Mouse (Mus musculus) neural tube, embryonic 11.5 days (tissue): ENCODE measurements around the gene Ttyh3. TPM values are rescaled to one million over a fixed set of nuclear protein-coding genes. Genes with fewer than 3 reads are reported as not detected.

Experiments
- ATAC-seq: fragments of 200-750 bp; cut with Nextera tagmentation; 2 replicates; pipeline ENCODE4 v1.8.0; 2017; ENCODE audit warnings: moderate number of reproducible peaks, mild to moderate bottlenecking, moderate TSS enrichment, moderate library complexity; ENCODE audit not compliant: insufficient read depth, low FRiP score, low TSS enrichment
- DNase-seq: peaks from one replicate; pipeline ENCODE4 v3.0.0-alpha.2; 2015; ENCODE audit warnings: low spot score
- H3K27ac ChIP-seq: fragments of 300-500 bp; sonication (generic); 2 replicates; pipeline ENCODE4 v1.5.1; 2014; ENCODE audit warnings: low read depth, mild to moderate bottlenecking, low read length
- H3K27me3 ChIP-seq: fragments of 300-500 bp; sonication (generic); 2 replicates; pipeline ENCODE4 v1.6.1; 2014; ENCODE audit warnings: mild to moderate bottlenecking, low read length, mixed read lengths; ENCODE audit not compliant: control insufficient read depth, insufficient read depth
- H3K36me3 ChIP-seq: fragments of 300-500 bp; sonication (generic); 2 replicates; pipeline ENCODE4 v1.6.1; 2014; ENCODE audit warnings: mild to moderate bottlenecking, low read length, moderate library complexity, mixed read lengths; ENCODE audit not compliant: control insufficient read depth, insufficient read depth
- H3K4me1 ChIP-seq: fragments of 300-500 bp; sonication (generic); 2 replicates; pipeline ENCODE4 v1.6.1; 2014; ENCODE audit warnings: low read length, mixed read lengths; ENCODE audit not compliant: control insufficient read depth, insufficient read depth
- H3K4me2 ChIP-seq: fragments of 300-500 bp; sonication (generic); 2 replicates; pipeline ENCODE4 v1.6.1; 2014; ENCODE audit warnings: low read depth, mild to moderate bottlenecking, moderate library complexity
- H3K4me3 ChIP-seq: fragments of 300-500 bp; sonication (generic); 2 replicates; pipeline ENCODE4 v1.5.1; 2014; ENCODE audit warnings: low read depth, low read length
- H3K9ac ChIP-seq: fragments of 300-500 bp; sonication (generic); 2 replicates; pipeline ENCODE4 v1.6.1; 2014; ENCODE audit warnings: mild to moderate bottlenecking, low read length
- H3K9me3 ChIP-seq: fragments of 300-500 bp; sonication (generic); 2 replicates; pipeline ENCODE4 v1.6.1; 2016; ENCODE audit warnings: low read length; ENCODE audit not compliant: control insufficient read depth
- WGBS: fragments of 180-500 bp; shearing (Covaris S2); extraction: QIAGEN DNeasy Blood & Tissue Kit; methylation state at CpG from one replicate; pipeline ENCODE4 v1.1.7; 2014; 5-methylcytosine and 5-hydroxymethylcytosine counted together
- polyA plus RNA-seq: library from polyadenylated mRNA; unstranded; fragments of >200 nt; fragmentation: Nextera tagmentation; extraction: Ambion mirVana; gene quantifications from 2 replicates; pipeline ENCODE4 v1.2.1, GENCODE M21; 2014

Ttyh3 gene
- polyA plus RNA-seq, 1 experiment from 2014 or later: 61.0 TPM

DNA sequence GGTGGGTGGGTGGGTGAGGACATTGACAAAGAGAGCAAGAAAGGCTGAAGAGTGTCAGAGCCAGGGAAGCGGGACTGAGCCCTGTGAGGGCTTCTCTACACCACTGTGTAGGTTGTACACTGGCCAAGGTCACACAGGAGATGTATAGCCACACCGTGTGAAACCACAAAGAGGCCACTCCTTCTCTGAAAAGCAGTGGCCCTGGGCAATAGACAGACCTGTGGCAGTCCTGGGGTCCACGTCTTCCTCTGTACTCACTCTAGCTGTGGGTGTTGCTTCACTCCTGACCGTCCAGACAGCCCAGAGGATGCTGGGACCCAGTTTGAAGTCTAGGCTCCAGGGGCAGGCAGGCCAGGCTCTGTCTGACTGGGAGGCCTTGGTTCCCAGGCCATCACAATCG, 54.0 kb downstream of the Ttyh3 start:
- 0 out of 2 replicates have a peak, but pooled peaks cover 2% of the 10 kb centered on the region for H3K4me1 ChIP-seq
- no peaks in the 10 kb centered on the region for H3K27me3 ChIP-seq
- DNase-seq: no peak
- H3K4me2 ChIP-seq: no peak overlapping the region
- no peak overlapping the region for H3K4me3 ChIP-seq
- no peaks in the 10 kb centered on the region for H3K36me3 ChIP-seq
- H3K9me3 ChIP-seq: no peaks in the 10 kb centered on the region
- H3K27ac ChIP-seq: no peak overlapping the region; the same call in 1 of the 2 replicates
- no peak for ATAC-seq
- WGBS: 71% methylated on average over 5 of the region's 5 CpGs
- no peak overlapping the region for H3K9ac ChIP-seq

GRCm38 (mm10) chr5:140589082-140589774, 59.6 kb downstream of the Ttyh3 start:
- Histone ChIP-seq H3K4me2 (no peak overlapping the region), H3K9ac (no peak overlapping the region), H3K9me3 (no peaks in the 10 kb centered on the region), H3K4me1 (peaks cover 2% of the 10 kb centered on the region), H3K4me3 (no peak overlapping the region), H3K27me3 (no peaks in the 10 kb centered on the region), H3K27ac (no peak overlapping the region), H3K36me3 (no peaks in the 10 kb centered on the region)
- ATAC-seq (no peak), DNase-seq (no peak)
- 90% methylated on average over 16 of the region's 16 CpGs for whole genome bisulfite sequencing

DNA sequence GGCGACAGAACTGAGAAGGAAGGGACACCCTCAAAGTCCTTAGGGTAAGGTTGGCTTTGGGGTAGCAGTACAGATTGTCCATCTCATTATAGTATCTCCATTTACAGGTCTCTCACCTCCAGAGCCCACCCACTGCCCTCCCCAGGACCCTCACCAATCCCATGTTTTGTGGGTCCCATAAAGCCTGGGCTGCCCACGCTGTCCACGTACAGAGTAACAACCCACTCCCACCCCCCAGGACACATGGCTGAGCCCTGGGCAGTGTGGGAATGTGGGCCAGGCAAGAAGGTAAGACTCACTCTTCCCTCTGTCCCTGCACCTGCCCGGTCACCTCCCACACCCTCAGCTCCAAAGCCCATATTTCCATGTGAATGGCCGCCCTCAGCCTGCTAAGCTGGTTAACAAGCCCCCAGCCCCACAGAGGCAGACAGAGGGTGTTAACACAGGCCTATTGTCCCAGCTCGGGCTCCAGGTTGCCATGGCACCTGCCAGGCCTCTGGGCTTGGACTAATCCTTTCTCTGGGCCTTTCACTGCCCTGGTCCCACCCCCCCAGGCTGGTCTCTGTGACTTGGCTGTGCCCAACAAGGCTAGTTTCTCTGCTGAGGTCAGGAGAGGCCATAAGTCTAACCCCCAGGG, 65.0 kb downstream of the Ttyh3 start:
- no peaks in the 10 kb centered on the region for H3K9me3 ChIP-seq
- H3K4me3 ChIP-seq: no peak overlapping the region
- no peak overlapping the region for H3K4me2 ChIP-seq

GRCm38 (mm10) chr5:140582995-140583731, 65.7 kb downstream of the Ttyh3 start:
- no peaks in the 10 kb centered on the region for H3K27me3 ChIP-seq
- no peaks in the 10 kb centered on the region for H3K9me3 ChIP-seq
- DNase-seq (no peak), ATAC-seq (peak; percentile 19; the same call in 1 of the 2 replicates)
- no peaks in the 10 kb centered on the region for H3K36me3 ChIP-seq
- peak overlapping the region; percentile 31 for H3K9ac ChIP-seq
- no peak overlapping the region for H3K4me2 ChIP-seq
- peak overlapping the region; percentile 82 for H3K27ac ChIP-seq
- WGBS: 14% methylated on average over 7 of the region's 8 CpGs
- H3K4me1 ChIP-seq: peaks cover 50% of the 10 kb centered on the region
- H3K4me3 ChIP-seq: no peak overlapping the region

More for the DNA sequence above, 65.0 kb downstream of the Ttyh3 start:
- peak overlapping the region; percentile 82 for H3K27ac ChIP-seq
- H3K4me1 ChIP-seq: peaks cover 46% of the 10 kb centered on the region
- H3K36me3 ChIP-seq: no peaks in the 10 kb centered on the region
- DNase-seq (peak; percentile 83), ATAC-seq (peak; percentile 73)
- H3K9ac ChIP-seq: no peak overlapping the region
- H3K27me3 ChIP-seq: no peaks in the 10 kb centered on the region
- WGBS: 18% methylated on average over 6 of the region's 6 CpGs

- Histone ChIP-seq H3K9me3 (no peaks in the 10 kb centered on the region), H3K4me3 (no peak overlapping the region), H3K4me1 (peaks cover 50% of the 10 kb centered on the region), H3K4me2 (no peak overlapping the region), H3K36me3 (no peaks in the 10 kb centered on the region), H3K9ac (no peak overlapping the region), H3K27me3 (no peaks in the 10 kb centered on the region), H3K27ac (peak overlapping the region; percentile 73; the same call in 1 of the 2 replicates)
- ATAC-seq (no peak), DNase-seq (peak; percentile 65)
- 2% methylated on average over 5 of the region's 5 CpGs for WGBS
Measured at GRCm38 (mm10) chr5:140581569-140581968, 67.3 kb downstream of the Ttyh3 start.

DNA sequence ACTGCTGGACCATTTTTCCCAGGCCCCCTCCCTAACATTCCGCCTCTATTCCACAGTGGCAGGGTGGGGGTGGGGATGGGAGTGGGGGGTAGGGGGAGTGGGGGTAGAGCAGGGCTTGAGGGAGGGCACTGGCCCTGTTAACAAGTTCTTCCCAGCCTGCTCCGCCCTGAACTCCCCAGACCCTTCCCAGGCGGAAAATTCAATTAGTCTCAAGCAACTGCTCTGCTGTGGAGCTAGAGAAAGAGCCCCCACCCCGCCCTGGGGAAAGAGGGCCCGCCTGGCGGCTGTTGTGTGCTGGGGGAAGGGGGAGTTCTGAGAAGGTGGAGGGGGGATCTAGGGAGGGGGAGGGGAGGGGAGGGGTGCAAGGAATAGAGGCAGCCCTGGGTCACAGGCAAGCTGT, 69.1 kb downstream of the Ttyh3 start:
- H3K9ac ChIP-seq: no peak overlapping the region
- WGBS: 12% methylated on average over 6 of the region's 6 CpGs
- no peak overlapping the region for H3K4me2 ChIP-seq
- DNase-seq (peak; percentile 84), ATAC-seq (peak; percentile 74)
- H3K27ac ChIP-seq: peak overlapping the region; percentile 50; the same call in 1 of the 2 replicates
- no peaks in the 10 kb centered on the region for H3K36me3 ChIP-seq
- peaks cover 50% of the 10 kb centered on the region for H3K4me1 ChIP-seq
- no peaks in the 10 kb centered on the region for H3K9me3 ChIP-seq
- H3K27me3 ChIP-seq: no peaks in the 10 kb centered on the region
- no peak overlapping the region for H3K4me3 ChIP-seq

DNA sequence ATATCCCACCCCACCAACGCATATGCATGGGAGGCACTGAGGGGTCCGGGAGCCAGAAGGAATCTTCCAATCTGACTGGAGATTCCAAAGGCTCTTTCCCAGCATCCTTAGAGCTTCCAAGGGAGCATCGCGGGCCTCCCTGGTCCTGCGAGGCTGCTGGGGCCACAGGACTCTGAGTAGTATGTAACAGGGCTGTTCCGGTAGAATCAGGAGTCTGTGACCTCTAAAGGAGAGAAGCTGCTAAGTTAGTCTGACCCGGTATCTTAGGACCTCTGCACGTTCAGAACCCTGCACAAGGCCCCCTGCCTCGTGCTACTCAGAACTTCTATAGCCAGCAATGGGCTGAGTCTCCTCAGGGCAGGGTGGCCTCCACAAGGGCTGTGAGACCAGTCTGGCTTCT, 69.6 kb downstream of the Ttyh3 start:
- Histone ChIP-seq H3K27me3 (no peaks in the 10 kb centered on the region), H3K9ac (no peak overlapping the region), H3K27ac (peak overlapping the region; percentile 39; the same call in 1 of the 2 replicates), H3K36me3 (no peaks in the 10 kb centered on the region), H3K4me3 (no peak overlapping the region), H3K4me1 (peaks cover 48% of the 10 kb centered on the region), H3K4me2 (no peak overlapping the region), H3K9me3 (no peaks in the 10 kb centered on the region)
- no peak; the same call in 1 of the 2 replicates for ATAC-seq
- DNase-seq: no peak
- WGBS: 28% methylated on average over 9 of the region's 9 CpGs

DNA sequence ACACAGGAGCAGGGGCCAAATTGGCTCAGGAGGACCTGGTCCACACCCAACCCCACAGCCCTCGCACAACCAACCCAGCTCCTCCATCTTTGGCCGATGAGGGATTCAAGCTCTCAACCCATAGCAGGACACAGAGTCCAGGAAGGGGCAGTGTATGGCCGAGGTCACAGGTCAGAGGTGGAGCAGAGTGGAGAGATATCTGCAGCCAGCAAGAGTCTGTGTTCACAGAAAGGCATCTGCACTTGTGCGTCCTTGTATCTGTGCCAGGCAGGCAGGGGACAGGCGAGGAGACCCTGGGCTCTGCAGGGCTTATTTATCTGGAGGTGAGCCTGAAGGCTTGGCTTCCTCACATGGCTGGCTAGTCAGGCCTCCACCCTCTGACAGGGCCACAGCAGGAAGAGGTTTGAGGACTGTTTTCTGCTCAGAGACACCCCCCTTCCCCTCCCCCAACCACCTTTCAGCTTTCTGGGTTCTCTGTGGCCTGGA, 73.4 kb downstream of the Ttyh3 start:
- no peak for ATAC-seq
- Histone ChIP-seq H3K4me3 (no peak overlapping the region), H3K4me1 (peaks cover 15% of the 10 kb centered on the region), H3K4me2 (no peak overlapping the region), H3K27me3 (no peaks in the 10 kb centered on the region), H3K9ac (no peak overlapping the region), H3K27ac (no peak overlapping the region), H3K36me3 (no peaks in the 10 kb centered on the region), H3K9me3 (no peaks in the 10 kb centered on the region)
- 80% methylated on average over 5 of the region's 5 CpGs for WGBS
- DNase-seq: no peak
